Mouse (Mus musculus): Measurements from ENCODE around the gene Ydjc.
"Not testable (repeated sequence)": the region's sequence is repeated elsewhere in the genome, so short reads cannot be mapped to it uniquely, and the experiment has no call there.

Ydjc gene

GRCm38 (mm10) chr16:17165478-17165877, 21.1 kb downstream of the Ydjc start:
- DNase-seq, result not testable (repeated sequence)

DNA sequence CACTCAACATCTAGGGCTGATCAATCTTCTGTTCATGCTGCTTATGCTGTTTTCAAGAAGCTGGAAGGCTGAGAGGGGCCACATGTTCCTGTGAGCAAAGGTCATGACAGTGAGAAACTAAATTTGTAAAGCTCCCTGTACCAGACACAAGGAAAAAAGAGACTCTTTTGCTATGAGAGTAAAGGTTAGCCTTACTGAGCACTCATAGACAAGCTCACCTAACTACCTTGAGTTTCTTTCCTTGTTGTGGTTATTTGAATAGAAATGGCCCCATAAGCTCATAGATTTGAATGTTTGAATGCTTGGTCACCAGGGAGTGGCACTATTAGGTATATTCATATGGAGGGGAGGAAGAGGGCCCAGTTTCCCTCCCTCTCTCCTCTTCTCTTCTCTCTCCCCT, 22.8 kb downstream of the Ydjc start:
- DNase-seq, result no peak

DNA sequence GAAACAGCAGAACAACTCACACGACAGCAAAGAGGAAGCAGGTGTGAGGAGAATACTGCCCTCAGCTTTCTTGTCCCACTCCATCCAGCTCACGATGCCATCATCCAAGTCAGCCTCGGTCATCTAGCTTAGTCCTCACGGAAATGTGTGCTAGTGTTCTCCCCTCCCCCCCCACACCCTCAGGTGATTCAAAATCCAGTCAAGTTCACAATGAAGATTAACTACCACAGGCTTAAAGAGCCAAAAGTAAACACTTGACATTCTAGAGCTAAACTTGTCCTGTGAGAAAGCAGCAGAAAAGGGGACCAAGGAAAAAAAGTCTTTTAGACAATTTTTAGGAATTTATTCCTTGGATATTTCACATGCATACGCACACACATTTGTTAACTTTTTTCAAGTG, 23.6 kb downstream of the Ydjc start:
- DNase-seq, result no peak

- DNase-seq, result no peak
Measured at GRCm38 (mm10) chr16:17175765-17176164, 31.3 kb downstream of the Ydjc start.

DNA sequence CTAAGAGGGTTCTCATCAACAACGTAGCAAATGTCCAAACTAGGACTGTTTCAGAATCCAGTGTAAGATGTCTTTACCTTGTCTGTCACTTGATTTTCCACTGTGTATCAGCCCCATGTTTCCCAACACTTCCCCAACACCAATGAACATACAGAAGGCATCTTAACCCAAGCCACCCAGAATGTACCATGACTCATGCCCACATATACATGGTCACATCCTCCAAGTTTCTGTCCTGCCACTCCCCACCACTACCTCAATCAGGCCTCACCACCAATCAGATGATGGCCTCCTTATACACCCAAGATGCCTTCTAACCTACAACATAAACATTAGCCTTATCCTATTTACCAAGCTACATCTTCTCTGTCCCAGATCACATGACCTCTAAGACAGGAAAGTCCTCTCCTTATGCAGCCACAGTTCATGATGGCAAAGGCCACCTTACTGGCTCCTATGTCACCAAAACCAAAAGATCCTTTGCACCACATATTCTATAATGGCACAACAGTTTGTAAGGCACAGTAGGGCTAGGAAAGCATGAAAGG, 33.3 kb downstream of the Ydjc start:
- DNase-seq, result no peak

DNA sequence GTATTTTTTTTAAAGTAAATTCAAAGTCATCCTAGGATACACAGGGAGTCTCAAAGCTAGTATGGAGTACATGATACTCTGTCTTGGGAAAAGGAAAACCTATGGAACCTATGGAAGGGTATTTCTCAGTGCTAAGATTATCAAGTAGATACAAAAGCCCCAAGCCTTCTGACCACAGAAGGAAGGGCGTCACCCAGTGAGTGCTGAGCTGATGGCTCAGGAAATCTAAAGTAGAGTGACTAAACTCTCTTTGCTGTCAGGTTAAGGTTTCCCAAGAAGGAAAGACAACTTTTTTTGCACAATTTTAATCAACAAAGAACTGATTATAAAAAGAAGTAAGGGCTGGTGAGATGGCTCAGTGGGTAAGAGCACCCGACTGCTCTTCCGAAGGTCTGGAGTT, 35.3 kb downstream of the Ydjc start:
- DNase-seq, result no peak

DNA sequence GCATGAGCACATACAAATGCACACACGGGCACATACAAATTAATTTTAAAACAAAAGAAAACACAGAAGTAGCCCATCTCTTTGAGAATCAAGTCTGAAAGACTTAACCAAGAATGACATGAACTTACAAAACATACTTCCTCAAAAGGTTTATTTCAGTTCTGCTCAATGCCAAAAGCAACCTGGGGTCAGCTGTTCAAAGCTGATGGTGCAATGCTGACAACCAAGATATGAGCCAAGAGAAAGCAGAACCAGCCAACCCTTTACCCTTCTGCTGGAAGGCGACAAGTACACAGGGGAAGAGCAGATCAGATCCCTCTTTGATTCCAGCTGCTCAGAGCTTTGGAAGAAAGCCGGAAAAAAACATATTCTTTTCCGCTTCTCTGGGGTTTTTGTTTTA, 37.0 kb downstream of the Ydjc start:
- DNase-seq, result no peak

DNA sequence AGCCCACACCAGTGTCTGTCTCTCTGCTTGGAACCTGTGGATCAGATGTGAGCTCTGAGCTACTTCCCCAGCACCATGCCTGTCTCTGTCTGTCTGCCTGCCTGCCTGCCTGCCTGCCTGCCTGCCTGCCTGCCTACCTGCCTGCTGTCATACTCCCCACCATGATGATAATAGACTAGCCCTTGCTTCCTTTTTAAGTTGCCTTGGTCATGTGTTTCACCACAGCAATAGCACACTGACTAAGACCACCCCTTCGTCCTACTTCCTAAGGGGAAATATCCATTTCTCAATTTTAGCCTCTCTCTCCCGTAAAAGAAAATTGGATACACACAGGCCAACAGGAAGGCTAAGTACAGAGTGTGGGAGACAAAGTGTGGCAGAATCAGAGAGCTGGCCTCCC, 37.7 kb downstream of the Ydjc start:
- DNase-seq, result no peak

DNA sequence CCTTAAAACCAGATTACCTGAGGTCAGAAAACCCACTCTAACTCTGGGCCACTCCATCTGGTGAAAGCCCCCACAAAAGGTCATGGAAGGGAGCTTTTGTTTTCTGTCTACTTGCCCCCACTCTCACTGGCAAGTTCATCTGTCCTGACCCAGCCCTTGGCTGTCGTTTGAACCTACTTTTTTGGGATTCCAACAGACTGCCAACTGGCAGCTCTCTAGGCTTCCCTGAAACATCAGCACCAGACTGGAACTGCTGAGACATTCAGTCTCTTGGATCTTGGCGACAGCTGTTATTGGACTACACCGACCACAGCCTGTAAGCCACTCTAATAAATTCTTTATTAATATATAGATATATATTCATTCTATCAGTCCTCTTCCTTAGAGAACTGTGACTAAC, 38.6 kb downstream of the Ydjc start:
- DNase-seq, result no peak

DNA sequence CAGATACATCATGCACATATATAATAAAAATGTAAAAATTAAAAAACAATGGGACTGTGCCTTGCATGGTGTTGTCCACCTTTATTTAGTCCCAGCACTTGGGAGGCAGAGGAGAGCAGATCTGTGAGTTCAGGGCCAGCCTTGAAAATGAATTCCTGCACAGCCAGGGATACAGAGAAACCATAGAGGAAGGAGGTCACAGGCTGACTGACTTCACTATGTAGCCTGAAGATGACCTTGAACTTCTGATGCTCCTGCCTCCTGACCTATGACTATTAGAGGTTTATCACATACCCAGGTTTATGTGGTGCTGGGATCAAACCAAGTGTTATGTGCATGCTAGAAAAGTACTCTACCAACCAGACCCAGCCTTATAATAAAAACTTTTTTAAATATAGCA, 41.1 kb downstream of the Ydjc start:
- DNase-seq, result no peak

DNA sequence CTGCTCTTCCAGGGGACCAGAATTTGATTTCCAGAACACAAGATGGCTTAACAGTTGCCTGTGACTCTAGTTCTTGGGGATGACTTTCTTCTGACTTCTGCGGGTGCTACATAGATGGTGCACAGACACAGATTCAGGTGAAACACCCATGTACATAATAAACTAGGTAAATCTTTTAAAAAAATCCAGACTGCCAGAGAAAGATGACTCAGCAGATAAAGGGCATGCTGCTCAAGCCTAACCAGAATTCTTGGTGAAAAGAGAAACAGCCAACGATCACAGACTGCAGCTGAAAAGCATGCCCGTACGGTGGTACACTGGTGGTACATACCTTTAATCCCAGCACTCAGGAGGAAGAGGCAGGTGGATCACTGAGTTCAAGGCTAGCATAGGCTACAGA, 49.4 kb downstream of the Ydjc start:
- no peak for DNase-seq

DNA sequence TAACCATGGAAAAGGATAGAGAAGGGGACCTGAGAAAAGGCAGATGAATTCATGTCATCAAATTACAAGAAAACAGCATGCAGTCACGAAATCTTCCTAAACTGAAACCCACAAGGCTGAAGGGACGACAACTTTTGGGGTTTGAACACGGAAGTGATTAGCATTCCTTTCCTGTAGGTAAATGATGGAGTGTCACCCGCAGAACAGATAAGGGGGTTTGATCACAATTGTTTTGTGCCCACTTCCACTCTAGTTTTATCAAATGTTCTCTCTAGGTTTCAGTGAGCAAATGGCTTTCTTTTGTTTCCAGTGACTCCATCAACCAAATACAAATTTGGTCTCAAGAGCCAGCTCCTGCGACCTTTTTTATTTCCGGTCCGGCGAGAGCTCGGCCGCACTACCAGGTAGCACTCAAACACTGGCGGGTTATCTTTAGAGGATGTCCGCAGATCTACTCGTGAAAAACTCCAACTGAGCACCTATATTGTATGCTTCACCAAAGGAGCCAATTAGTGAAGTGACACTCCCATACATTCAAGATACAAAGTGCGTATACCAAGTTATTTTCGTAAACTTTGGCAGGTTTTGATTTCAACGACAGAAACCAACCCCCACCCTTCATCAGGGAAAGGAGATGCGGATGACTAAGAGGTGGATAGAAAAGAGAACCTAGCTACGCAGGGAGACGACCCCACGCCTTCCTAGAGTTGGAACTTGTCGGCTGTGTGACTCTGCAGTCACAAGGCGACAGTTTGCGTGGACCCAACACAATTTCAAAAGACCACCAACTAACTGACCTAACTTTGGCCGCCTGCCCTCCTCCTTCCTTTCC, 55.9 kb downstream of the Ydjc start:
- DNase-seq, result no peak

- peak; percentile 80 for DNase-seq
Measured at GRCm38 (mm10) chr16:17200953-17201707, 56.7 kb downstream of the Ydjc start.

GRCm38 (mm10) chr16:17201977-17202376, 57.6 kb downstream of the Ydjc start:
- DNase-seq, result no peak

DNA sequence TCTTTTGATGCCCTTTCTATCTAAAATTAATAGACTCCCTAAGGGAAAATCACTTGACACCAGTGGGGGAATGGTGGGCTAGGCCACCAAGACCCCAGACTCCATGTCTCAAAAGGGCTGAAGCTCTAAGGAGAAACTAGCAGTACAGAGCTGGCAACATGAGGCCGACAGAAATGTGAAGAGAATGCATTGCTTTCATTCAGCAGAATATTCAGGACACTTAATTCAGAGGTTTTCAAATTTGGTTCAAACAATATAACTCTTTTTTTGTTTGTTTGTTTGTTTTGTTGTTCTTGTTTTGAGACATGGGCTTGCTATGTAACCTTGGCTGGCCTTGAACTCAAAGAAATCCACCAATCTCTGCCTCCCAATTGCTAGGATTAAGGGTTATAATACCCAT, 58.1 kb downstream of the Ydjc start, which contains the start of gene Ube2l3:
Gene Ube2l3 (minus strand): TSS at position 101 of the 400 bp plus-strand sequence.
- DNase-seq, result no peak

DNA sequence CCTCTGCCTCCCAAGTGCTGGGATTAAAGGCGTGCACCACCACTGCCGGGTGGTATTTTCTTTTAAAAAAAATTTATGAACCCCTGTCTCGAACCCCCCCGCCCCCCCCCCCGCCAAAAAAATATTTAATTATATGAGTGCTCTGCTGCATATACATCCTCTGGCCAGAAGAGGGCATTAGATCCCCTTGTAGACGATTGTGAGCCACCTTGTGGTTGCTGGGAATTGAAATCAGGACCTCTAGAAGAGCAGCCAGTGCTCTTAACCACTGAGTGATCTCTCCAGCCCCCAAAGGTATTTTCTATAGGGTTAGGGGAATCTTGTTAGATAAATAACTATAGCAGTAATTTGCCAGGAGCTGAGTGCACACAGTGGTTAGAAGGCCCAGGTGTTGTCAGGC, 60.6 kb downstream of the Ydjc start:
- DNase-seq, result peak; percentile 21

DNA sequence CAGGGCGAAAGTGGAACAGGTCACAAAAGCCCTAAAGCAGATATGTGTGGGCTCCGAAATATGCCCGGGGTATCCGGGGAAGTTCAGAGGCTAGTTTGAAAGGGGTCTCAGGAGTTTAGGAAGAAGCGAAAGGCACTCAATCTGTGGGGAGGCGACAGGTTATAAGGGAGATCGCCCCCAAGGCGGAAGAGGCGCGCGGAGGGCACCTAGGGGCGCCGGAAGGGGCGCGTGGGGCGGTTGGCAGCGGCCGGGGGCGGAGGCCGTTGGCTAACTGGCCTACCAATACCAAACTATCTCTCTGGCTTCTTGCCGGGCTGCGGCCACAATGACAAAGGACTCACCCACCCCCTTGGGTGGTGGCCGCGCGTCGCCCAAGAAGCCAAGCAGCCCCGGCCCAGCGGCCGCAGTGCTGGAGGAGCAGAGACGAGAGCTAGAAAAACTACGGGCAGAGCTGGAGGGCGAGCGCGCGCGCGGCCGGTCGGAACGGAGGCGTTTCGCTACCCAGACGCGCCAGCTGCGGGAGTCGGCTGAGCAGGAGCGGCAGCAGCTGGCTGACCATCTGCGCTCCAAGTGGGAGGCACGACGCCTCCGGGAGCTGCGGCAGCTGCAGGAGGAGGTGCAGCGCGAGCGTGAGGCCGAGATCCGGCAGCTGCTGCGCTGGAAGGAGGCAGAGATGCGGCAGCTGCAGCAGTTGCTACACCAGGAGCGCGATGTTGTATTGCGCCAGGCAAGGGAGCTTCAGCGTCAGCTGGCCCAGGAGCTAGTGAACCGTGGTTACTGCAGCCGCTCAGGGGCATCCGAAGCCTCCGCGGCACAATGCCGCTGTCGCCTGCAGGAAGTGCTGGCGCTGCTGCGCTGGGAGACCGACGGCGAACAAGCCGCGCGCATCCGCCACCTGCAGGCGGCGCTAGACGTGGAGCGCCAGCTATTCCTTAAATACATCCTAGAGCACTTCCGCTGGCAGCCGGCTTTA, 64.3 kb downstream of the Ydjc start, which contains the start of gene Rimbp3:
Gene Rimbp3 (plus strand): TSS at position 215 of the 973 bp plus-strand sequence.
- DNase-seq, result peak; percentile 75

- DNase-seq, result no peak
Measured at GRCm38 (mm10) chr16:17209404-17209960, 65.1 kb downstream of the Ydjc start.
